Mouse (Mus musculus) Patski (cell line): ENCODE data around the gene Pnpla1. TPM values are rescaled to one million over a fixed set of nuclear protein-coding genes. Genes with fewer than 3 reads are reported as not detected.
"Not testable (repeated sequence)": the region's sequence is repeated elsewhere in the genome, so short reads cannot be mapped to it uniquely, and the experiment has no call there.

ENCODE experiments used
- ATAC-seq: fragments of 100-300 bp; one replicate; pipeline ENCODE4 v1.8.0; 2021
- CTCF ChIA-PET: fragments of 350-600 bp; sonication (Branson Sonifier 250); formaldehyde crosslinking; loops from one replicate; lab custom pipeline; 2022; ENCODE audit warnings: inconsistent platforms; lab: Charles Lee
- POLR2A ChIA-PET: fragments of 350-600 bp; sonication (Branson Sonifier 250); formaldehyde crosslinking; loops from one replicate; lab custom pipeline; 2022; ENCODE audit warnings: antibody characterized with exemption, inconsistent platforms; lab: Charles Lee
- DNase-seq: peaks from one replicate; pipeline ENCODE4 v3.0.0-alpha.2; 2011; ENCODE audit warnings: low read depth, low spot score
- H3K27me3 ChIP-seq: fragments of 371-371 bp; one replicate; pipeline ENCODE4 v1.5.1; 2021
- CTCF ChIP-seq: fragments of 100-300 bp; IDR thresholded peaks from one replicate; pipeline ENCODE4 v1.5.1; 2021
- in situ Hi-C: fragments of 300-500 bp; cut with MboI; formaldehyde crosslinking; loops from 3 replicates; pipeline ENCODE4 v1.11.1; 2018; ENCODE audit warnings: low pct_unique_long_range_greater_than_20kb, mixed read lengths
- polyA plus RNA-seq: library from polyadenylated mRNA; unstranded; gene quantifications from one replicate; pipeline ENCODE4 v1.2.3, GENCODE M21; 2021

The Pnpla1 gene
- not detected for polyA plus RNA-seq

- POLR2A ChIA-PET, result no interaction called here
- ATAC-seq, result no peak
- in situ Hi-C loops, result no loop called here
- CTCF ChIA-PET, result no interaction called here
- no peaks in the 10 kb centered on the region for H3K27me3 ChIP-seq
- no peak for DNase-seq
- no peak for TF ChIP-seq CTCF
Measured at GRCm38 (mm10) chr17:28858205-28858604, at the start of gene Pnpla1. Pnpla1 (plus strand) TSS chr17:28858411.

GRCm38 (mm10) chr17:28808714-28809113, 49.5 kb upstream of the Pnpla1 start:
- in situ Hi-C loops, result no loop called here
- CTCF ChIA-PET, result no interaction called here
- ATAC-seq (no peak), DNase-seq (no peak)
- no peaks in the 10 kb centered on the region for H3K27me3 ChIP-seq
- POLR2A ChIA-PET, result interaction anchor here (0.7 kb wide), 1 partner anchor 67 kb away, joined by 3 read pairs; no protein-coding TSS in a partner anchor
- TF ChIP-seq CTCF, result no peak

GRCm38 (mm10) chr17:28809175-28809831, 48.9 kb upstream of the Pnpla1 start:
- in situ Hi-C loops, result no loop called here
- ChIA-PET CTCF (no interaction called here), POLR2A (interaction anchor here (0.7 kb wide), 1 partner anchor 66 kb away, joined by 3 read pairs; no protein-coding TSS in a partner anchor)
- TF ChIP-seq CTCF, result no peak
- H3K27me3 ChIP-seq, result no peaks in the 10 kb centered on the region
- ATAC-seq (no peak), DNase-seq (no peak)

- no peaks in the 10 kb centered on the region for H3K27me3 ChIP-seq
- in situ Hi-C loops, result no loop called here
- no peak for ATAC-seq
- ChIA-PET POLR2A (interaction anchor here (1.7 kb wide), 1 partner anchor 11 kb away, joined by 4 read pairs; the partner anchor contains the start of gene Brpf3), CTCF (no interaction called here)
- no peak for DNase-seq
- no peak for TF ChIP-seq CTCF
Measured at GRCm38 (mm10) chr17:28812345-28812744, 45.9 kb upstream of the Pnpla1 start.

GRCm38 (mm10) chr17:28814529-28815097, 43.6 kb upstream of the Pnpla1 start:
- ChIA-PET POLR2A (no interaction called here), CTCF (interaction anchor here (1.1 to 1.6 kb wide), 2 partner anchors 10 kb away, joined by 3 read pairs; no protein-coding TSS in a partner anchor)
- in situ Hi-C loops, result no loop called here
- DNase-seq (no peak), ATAC-seq (no peak)
- TF ChIP-seq CTCF, result no peak
- H3K27me3 ChIP-seq, result no peaks in the 10 kb centered on the region

GRCm38 (mm10) chr17:28815384-28816004, 42.7 kb upstream of the Pnpla1 start:
- ATAC-seq (no peak), DNase-seq (no peak)
- in situ Hi-C loops, result no loop called here
- CTCF ChIA-PET, result interaction anchor here (1.1 kb wide), 1 partner anchor 11 kb away, joined by 3 read pairs; no protein-coding TSS in a partner anchor
- no peaks in the 10 kb centered on the region for H3K27me3 ChIP-seq
- TF ChIP-seq CTCF, result no peak
- POLR2A ChIA-PET, result no interaction called here

GRCm38 (mm10) chr17:28816326-28816725, 41.9 kb upstream of the Pnpla1 start:
- H3K27me3 ChIP-seq, ATAC-seq, DNase-seq, POLR2A ChIA-PET, CTCF ChIA-PET, in situ Hi-C loops: not testable (repeated sequence)

- CTCF ChIA-PET, result no interaction called here
- no peaks in the 10 kb centered on the region for H3K27me3 ChIP-seq
- ATAC-seq, result no peak
- POLR2A ChIA-PET, result no interaction called here
- in situ Hi-C loops, result no loop called here
- TF ChIP-seq CTCF, result no peak
- no peak for DNase-seq
Measured at GRCm38 (mm10) chr17:28816875-28817811, 41.1 kb upstream of the Pnpla1 start.

GRCm38 (mm10) chr17:28820189-28820588, 38.0 kb upstream of the Pnpla1 start:
- no peaks in the 10 kb centered on the region for H3K27me3 ChIP-seq
- DNase-seq, result no peak
- in situ Hi-C loops, result no loop called here
- ChIA-PET CTCF (no interaction called here), POLR2A (no interaction called here)
- TF ChIP-seq CTCF, result no peak
- ATAC-seq, result no peak
